Mouse (Mus musculus) left cerebral cortex, postnatal 4 days (tissue): ENCODE results near the gene Ccr3. TPM values are rescaled to one million over a fixed set of nuclear protein-coding genes. Genes with fewer than 3 reads are reported as not detected.
"Not testable (repeated sequence)": the region's sequence is repeated elsewhere in the genome, so short reads cannot be mapped to it uniquely, and the experiment has no call there.

ENCODE experiments used
- DNase-seq: peaks from one replicate; pipeline ENCODE4 v3.0.0-alpha.2; 2022
- intact Hi-C: fragments of 180-260 bp; cut with DNase I; formaldehyde crosslinking; loops from one replicate; pipeline ENCODE4 v1.15.1; 2025
- total RNA-seq, 2 experiments: library from RNA; stranded (reverse); gene quantifications; 2 replicates each; pipeline ENCODE4 v1.2.3; 2021

The Ccr3 gene
- not detected for total RNA-seq

- intact Hi-C loops = no loop called here
- DNase-seq = no peak
Measured at GRCm38 (mm10) chr9:124021672-124022071, at the start of gene Ccr3. Gene Ccr3 (plus strand): TSS chr9:124021972.

- DNase-seq = no peak
- intact Hi-C loops = no loop called here
Measured at GRCm38 (mm10) chr9:123975630-123976029, 46.1 kb upstream of the Ccr3 start.

- intact Hi-C loops = no loop called here
- DNase-seq = no peak
Measured at GRCm38 (mm10) chr9:123976876-123977663, 44.7 kb upstream of the Ccr3 start.

- intact Hi-C loops = no loop called here
- no peak for DNase-seq
Measured at GRCm38 (mm10) chr9:123978308-123978707, 43.5 kb upstream of the Ccr3 start, which contains the start of gene Ccr1l1. Gene Ccr1l1 (minus strand): TSS chr9:123978408.

- intact Hi-C loops = not testable (repeated sequence)
Measured at GRCm38 (mm10) chr9:123980858-123981475, 40.8 kb upstream of the Ccr3 start.

GRCm38 (mm10) chr9:123981909-123982308 is 39.9 kb upstream of the Ccr3 start:
- DNase-seq = no peak
- intact Hi-C loops = no loop called here

More at GRCm38 (mm10) chr9:123980858-123981475, 40.8 kb upstream of the Ccr3 start:
- DNase-seq = not testable (repeated sequence)

- intact Hi-C loops = no loop called here
- DNase-seq = no peak
Measured at GRCm38 (mm10) chr9:123982720-123983119, 39.1 kb upstream of the Ccr3 start.

- DNase-seq = no peak
- intact Hi-C loops = no loop called here
Measured at GRCm38 (mm10) chr9:123984943-123985342, 36.8 kb upstream of the Ccr3 start.

- intact Hi-C loops = no loop called here
- no peak for DNase-seq
Measured at GRCm38 (mm10) chr9:123986217-123986616, 35.6 kb upstream of the Ccr3 start.

- DNase-seq = no peak
- intact Hi-C loops = no loop called here
Measured at GRCm38 (mm10) chr9:123989671-123990070, 32.1 kb upstream of the Ccr3 start.

- DNase-seq = no peak
- intact Hi-C loops = no loop called here
Measured at GRCm38 (mm10) chr9:123991312-123991906, 30.4 kb upstream of the Ccr3 start.

GRCm38 (mm10) chr9:123997719-123998118 is 24.1 kb upstream of the Ccr3 start:
- no peak for DNase-seq
- intact Hi-C loops = no loop called here

- intact Hi-C loops = no loop called here
Measured at GRCm38 (mm10) chr9:123999784-124000183, 22.0 kb upstream of the Ccr3 start.

GRCm38 (mm10) chr9:124012691-124013090 is 9.1 kb upstream of the Ccr3 start:
- intact Hi-C loops = no loop called here
- no peak for DNase-seq

More at GRCm38 (mm10) chr9:123999784-124000183, 22.0 kb upstream of the Ccr3 start:
- no peak for DNase-seq

GRCm38 (mm10) chr9:124013270-124013669 is 8.5 kb upstream of the Ccr3 start:
- no peak for DNase-seq
- intact Hi-C loops = no loop called here

- no peak for DNase-seq
- intact Hi-C loops = no loop called here
Measured at GRCm38 (mm10) chr9:124014985-124015652, 6.7 kb upstream of the Ccr3 start.

- intact Hi-C loops = no loop called here
Measured at GRCm38 (mm10) chr9:124016048-124016447, 5.7 kb upstream of the Ccr3 start.

GRCm38 (mm10) chr9:124019887-124020286 is 1.9 kb upstream of the Ccr3 start:
- intact Hi-C loops = no loop called here
- no peak for DNase-seq

More at GRCm38 (mm10) chr9:124016048-124016447, 5.7 kb upstream of the Ccr3 start:
- no peak for DNase-seq

- intact Hi-C loops = no loop called here
- DNase-seq = peak; percentile 4
Measured at GRCm38 (mm10) chr9:124033345-124033744, 11.6 kb downstream of the Ccr3 start.

- intact Hi-C loops = no loop called here
- peak; percentile 47 for DNase-seq
Measured at GRCm38 (mm10) chr9:124037707-124038106, 15.9 kb downstream of the Ccr3 start.

- intact Hi-C loops = no loop called here
- DNase-seq = no peak
Measured at GRCm38 (mm10) chr9:124038158-124038582, 16.4 kb downstream of the Ccr3 start.
